Mouse (Mus musculus): Measurements from ENCODE around the gene Olfr338. TPM values are rescaled to one million over a fixed set of nuclear protein-coding genes. Genes with fewer than 3 reads are reported as not detected.
"Not testable (repeated sequence)": the region's sequence is repeated elsewhere in the genome, so short reads cannot be mapped to it uniquely, and the experiment has no call there.

The Olfr338 gene
- 0.04 TPM in 1 of 2 replicates, not detected in the other for polyA plus RNA-seq (2015; fragmentation: Nextera tagmentation; extraction: Ambion mirVana)

- Histone ChIP-seq H3K4me2 (no peak within 1 kb of the TSS), H3K4me3 (no peak within 1 kb of the TSS), H3K9ac (no peak within 1 kb of the TSS), H3K27ac (replicated peaks) (no peak within 1 kb of the TSS), H3K27me3 (no peaks in the 10 kb centered on the region), H3K9me3 (no peaks in the 10 kb centered on the region), H3K36me3 (no peaks in the 10 kb centered on the region), H3K4me1 (replicated peaks) (no peaks in the 10 kb centered on the region)
- no peak for ATAC-seq (ENCODE audit: low read depth)
These were observed at the start of gene Olfr338 for GRCm38 (mm10) chr2:36373219-36373618. Gene Olfr338 (plus strand): TSS chr2:36373519.

- H3K27me3 ChIP-seq; H3K4me3 ChIP-seq; H3K9ac ChIP-seq; H3K27ac ChIP-seq (replicated peaks); H3K9me3 ChIP-seq; H3K4me2 ChIP-seq; ATAC-seq (ENCODE audit: low read depth); H3K36me3 ChIP-seq; H3K4me1 ChIP-seq (replicated peaks): not testable (repeated sequence)
- WGBS, result 87% methylated on average over 3 of the region's 3 CpGs
These were observed 41.9 kb downstream of the Olfr338 start for GRCm38 (mm10) chr2:36415174-36415573.

- WGBS, result 86% methylated on average over 7 of the region's 7 CpGs
- not testable (repeated sequence) for ATAC-seq (ENCODE audit: low read depth); H3K9me3 ChIP-seq
These were observed 42.3 kb downstream of the Olfr338 start for GRCm38 (mm10) chr2:36415591-36415990.

GRCm38 (mm10) chr2:36418647-36419046 is 45.3 kb downstream of the Olfr338 start, which contains the start of gene Olfr339:
Gene Olfr339 (plus strand): TSS chr2:36418947.
- Histone ChIP-seq H3K4me3 (no peak within 1 kb of the TSS), H3K27ac (replicated peaks) (no peak within 1 kb of the TSS), H3K27me3 (no peaks in the 10 kb centered on the region), H3K9ac (no peak within 1 kb of the TSS), H3K4me1 (replicated peaks) (no peaks in the 10 kb centered on the region), H3K36me3 (no peaks in the 10 kb centered on the region), H3K9me3 (peaks cover 3% of the 10 kb centered on the region; the same call in 1 of the 2 replicates), H3K4me2 (no peak within 1 kb of the TSS)
- no peak for ATAC-seq (ENCODE audit: low read depth)
- WGBS, result 89% methylated on average over 3 of the region's 3 CpGs

More at GRCm38 (mm10) chr2:36415591-36415990, 42.3 kb downstream of the Olfr338 start:
- not testable (repeated sequence) for H3K4me3 ChIP-seq; H3K27me3 ChIP-seq; H3K9ac ChIP-seq; H3K4me2 ChIP-seq; H3K36me3 ChIP-seq; H3K27ac ChIP-seq (replicated peaks); H3K4me1 ChIP-seq (replicated peaks)

Other genes with a start within 250 kb of the Olfr338 start
- gene Mrrf, start 237.1 kb upstream of the Olfr338 start, polyA plus RNA-seq (2015; fragmentation: Nextera tagmentation; extraction: Ambion mirVana), result 30.7 and 33.7 TPM in 2 replicates
- gene Rbm18, start 236.7 kb upstream of the Olfr338 start, polyA plus RNA-seq (2015; fragmentation: Nextera tagmentation; extraction: Ambion mirVana), result 140 and 142 TPM in 2 replicates
- gene Ptgs1, start 143.1 kb upstream of the Olfr338 start, polyA plus RNA-seq (2015; fragmentation: Nextera tagmentation; extraction: Ambion mirVana), result 5.8 and 6.8 TPM in 2 replicates
- not detected in 2 replicates for gene Olfr339, start 45.4 kb downstream of the Olfr338 start, polyA plus RNA-seq (2015; fragmentation: Nextera tagmentation; extraction: Ambion mirVana)
- gene Olfr340, start 79.1 kb downstream of the Olfr338 start, polyA plus RNA-seq (2015; fragmentation: Nextera tagmentation; extraction: Ambion mirVana), result not detected in 2 replicates
- gene Olfr341, start 108.9 kb downstream of the Olfr338 start, polyA plus RNA-seq (2015; fragmentation: Nextera tagmentation; extraction: Ambion mirVana), result not detected in 2 replicates
- not detected in 2 replicates for gene Olfr342, start 151.5 kb downstream of the Olfr338 start, polyA plus RNA-seq (2015; fragmentation: Nextera tagmentation; extraction: Ambion mirVana)
- gene Olfr344, start 193.1 kb downstream of the Olfr338 start, polyA plus RNA-seq (2015; fragmentation: Nextera tagmentation; extraction: Ambion mirVana), result not detected in 2 replicates

Data from neural tube, embryonic 13.5 days (tissue).